Mouse (Mus musculus) ZHBTc4 (cell line): ENCODE results near the gene Fbxo8.

ENCODE experiments used
- DNase-seq: peaks from one replicate; pipeline ENCODE4 v3.0.0-alpha.2; 2011; ENCODE audit warnings: low read depth, low spot score

Gene Fbxo8

GRCm38 (mm10) chr8:56611736-56612135, 60.8 kb downstream of the Fbxo8 start:
- DNase-seq: no peak

GRCm38 (mm10) chr8:56614235-56614634, 63.3 kb downstream of the Fbxo8 start:
- no peak for DNase-seq

GRCm38 (mm10) chr8:56615005-56615404, 64.1 kb downstream of the Fbxo8 start:
- DNase-seq: peak; percentile 72

GRCm38 (mm10) chr8:56616260-56616659, 65.4 kb downstream of the Fbxo8 start:
- peak; percentile 72 for DNase-seq

- no peak for DNase-seq
These were observed 66.4 kb downstream of the Fbxo8 start for GRCm38 (mm10) chr8:56617271-56617670.

- DNase-seq: no peak
These were observed 68.2 kb downstream of the Fbxo8 start for GRCm38 (mm10) chr8:56619056-56619455.

GRCm38 (mm10) chr8:56619571-56619970, 68.7 kb downstream of the Fbxo8 start:
- no peak for DNase-seq

- DNase-seq: no peak
These were observed 69.8 kb downstream of the Fbxo8 start for GRCm38 (mm10) chr8:56620691-56621090.

GRCm38 (mm10) chr8:56621093-56621492, 70.2 kb downstream of the Fbxo8 start:
- DNase-seq: no peak

- DNase-seq: no peak
These were observed 71.7 kb downstream of the Fbxo8 start for GRCm38 (mm10) chr8:56622470-56623024.

GRCm38 (mm10) chr8:56623346-56623745, 72.5 kb downstream of the Fbxo8 start:
- DNase-seq: no peak

GRCm38 (mm10) chr8:56629160-56629559, 78.3 kb downstream of the Fbxo8 start:
- DNase-seq: no peak

- no peak for DNase-seq
These were observed 88.4 kb downstream of the Fbxo8 start for GRCm38 (mm10) chr8:56639277-56639676.
